Mouse (Mus musculus): ENCODE measurements around the gene Pabpn1l.

GRCm38 (mm10) chr8:122625811-122626210, 3.3 kb upstream of the Pabpn1l start:
- TF ChIP-seq CTCF (IDR thresholded peaks at IDR 0.05; ENCODE audit: borderline replicate concordance, insufficient read depth, low read length) (no peak), POLR2A (IDR thresholded peaks at IDR 0.05; ENCODE audit: low read depth, low read length) (no peak)
